Mouse (Mus musculus) embryonic stem cell, embryonic (primary cell): ENCODE results near the gene Enpp4.

ENCODE experiments used
- CTCF ChIA-PET, 4 experiments: fragments of 300-600 bp in 2 of 4; fragments of 350-600 bp in 2 of 4; sonication (Branson Sonifier 250); formaldehyde crosslinking; loops; one replicate each; lab custom pipeline; 2022; ENCODE audit warnings: inconsistent platforms in 2 of 4; lab: Charles Lee
- POLR2A ChIA-PET, 4 experiments: fragments of 300-600 bp in 2 of 4; fragments of 350-600 bp in 2 of 4; sonication (Branson Sonifier 250); formaldehyde crosslinking; loops; one replicate each; lab custom pipeline; 2022; ENCODE audit warnings: antibody characterized with exemption in 4 of 4, inconsistent platforms in 1 of 4; lab: Charles Lee

The Enpp4 gene

GRCm38 (mm10) chr17:44105287-44106138, at the start of gene Enpp4:
Enpp4 (minus strand) TSS chr17:44105809.
- CTCF ChIA-PET: interaction anchor here in 3 of 4 experiments (0.5 to 0.9 kb wide), 5 partner anchors 11 to 502 kb away, joined by 3 to 7 read pairs (median 4); no protein-coding TSS in a partner anchor
- POLR2A ChIA-PET: interaction anchor here (0.5 to 2.8 kb wide), 18 partner anchors 9 to 371 kb away, joined by 3 to 9 read pairs (median 3); partner anchors contain the start of gene Enpp5 (in 2 of the 4)

- ChIA-PET POLR2A (no interaction called here), CTCF (interaction anchor here in 2 of 4 experiments (0.7 to 1.7 kb wide), 3 partner anchors 11 to 103 kb away, joined by 3 to 5 read pairs (median 5); no protein-coding TSS in a partner anchor)
Measured at GRCm38 (mm10) chr17:44155204-44155603, 49.6 kb upstream of the Enpp4 start.

- CTCF ChIA-PET: interaction anchor here (0.5 to 3.6 kb wide), 6 partner anchors 12 to 401 kb away, joined by 3 to 19 read pairs (median 4); no protein-coding TSS in a partner anchor
- POLR2A ChIA-PET: interaction anchor here in 1 of 4 experiments (0.6 kb wide), 2 partner anchors 98 to 127 kb away, joined by 3 read pairs; no protein-coding TSS in a partner anchor
Measured at GRCm38 (mm10) chr17:44153871-44154270, 48.3 kb upstream of the Enpp4 start.

GRCm38 (mm10) chr17:44151889-44152288, 46.3 kb upstream of the Enpp4 start:
- ChIA-PET POLR2A (interaction anchor here in 1 of 4 experiments (1.2 kb wide), 1 partner anchor 37 kb away, joined by 3 read pairs; no protein-coding TSS in a partner anchor), CTCF (interaction anchor here in 3 of 4 experiments (0.6 to 3.6 kb wide), 7 partner anchors 15 to 349 kb away, joined by 3 to 19 read pairs (median 5); no protein-coding TSS in a partner anchor)

- ChIA-PET POLR2A (no interaction called here), CTCF (interaction anchor here (0.8 to 3.6 kb wide), 5 partner anchors 14 to 108 kb away, joined by 3 to 19 read pairs (median 13); no protein-coding TSS in a partner anchor)
Measured at GRCm38 (mm10) chr17:44151130-44151529, 45.5 kb upstream of the Enpp4 start.

GRCm38 (mm10) chr17:44148109-44148846, 42.7 kb upstream of the Enpp4 start:
- CTCF ChIA-PET: interaction anchor here in 2 of 4 experiments (0.6 to 1.8 kb wide), 2 partner anchors 108 kb away, joined by 3 to 5 read pairs; no protein-coding TSS in a partner anchor
- POLR2A ChIA-PET: no interaction called here

GRCm38 (mm10) chr17:44145806-44146205, 40.2 kb upstream of the Enpp4 start:
- ChIA-PET CTCF (interaction anchor here in 1 of 4 experiments (0.5 kb wide), 1 partner anchor 376 kb away, joined by 24 read pairs; no protein-coding TSS in a partner anchor), POLR2A (no interaction called here)

GRCm38 (mm10) chr17:44136863-44137640, 31.4 kb upstream of the Enpp4 start:
- ChIA-PET POLR2A (no interaction called here), CTCF (no interaction called here)

- POLR2A ChIA-PET: no interaction called here
Measured at GRCm38 (mm10) chr17:44136018-44136417, 30.4 kb upstream of the Enpp4 start.

GRCm38 (mm10) chr17:44134545-44134944, 28.9 kb upstream of the Enpp4 start:
- ChIA-PET POLR2A (interaction anchor here in 1 of 4 experiments (0.5 kb wide), 1 partner anchor 146 kb away, joined by 4 read pairs; no protein-coding TSS in a partner anchor), CTCF (interaction anchor here in 2 of 4 experiments (0.5 to 1.1 kb wide), 4 partner anchors 8 to 674 kb away, joined by 3 to 6 read pairs (median 3); no protein-coding TSS in a partner anchor)

More at GRCm38 (mm10) chr17:44136018-44136417, 30.4 kb upstream of the Enpp4 start:
- CTCF ChIA-PET: no interaction called here

GRCm38 (mm10) chr17:44134106-44134505, 28.5 kb upstream of the Enpp4 start:
- POLR2A ChIA-PET: interaction anchor here in 1 of 4 experiments (0.5 kb wide), 1 partner anchor 147 kb away, joined by 4 read pairs; no protein-coding TSS in a partner anchor
- CTCF ChIA-PET: interaction anchor here in 2 of 4 experiments (0.5 to 1.4 kb wide), 5 partner anchors 9 to 673 kb away, joined by 3 to 6 read pairs (median 3); no protein-coding TSS in a partner anchor

- POLR2A ChIA-PET: interaction anchor here in 1 of 4 experiments (0.7 kb wide), 1 partner anchor 439 kb away, joined by 3 read pairs; no protein-coding TSS in a partner anchor
- CTCF ChIA-PET: interaction anchor here in 3 of 4 experiments (0.6 to 1.6 kb wide), 8 partner anchors 45 to 1253 kb away, joined by 3 to 5 read pairs (median 3); partner anchors contain the start of gene Enpp5 (in 1 of the 3)
Measured at GRCm38 (mm10) chr17:44130429-44130828, 24.8 kb upstream of the Enpp4 start.

- POLR2A ChIA-PET: interaction anchor here in 1 of 4 experiments (0.9 to 1.1 kb wide), 2 partner anchors 23 to 50 kb away, joined by 3 read pairs; partner anchors contain the start of gene Enpp5
- CTCF ChIA-PET: interaction anchor here in 3 of 4 experiments (0.5 to 1.4 kb wide), 9 partner anchors 13 to 521 kb away, joined by 3 to 6 read pairs (median 3); partner anchors contain the start of gene Enpp5 (in 1 of the 3)
Measured at GRCm38 (mm10) chr17:44129092-44129750, 23.6 kb upstream of the Enpp4 start.

GRCm38 (mm10) chr17:44121366-44122100, 15.9 kb upstream of the Enpp4 start:
- ChIA-PET POLR2A (interaction anchor here in 2 of 4 experiments (0.7 to 1.5 kb wide), 3 partner anchors 16 to 39 kb away, joined by 3 to 7 read pairs (median 6); partner anchors contain the start of gene Enpp4 (in 1 of the 2)), CTCF (no interaction called here)

GRCm38 (mm10) chr17:44118231-44118630, 12.6 kb upstream of the Enpp4 start:
- ChIA-PET CTCF (interaction anchor here in 1 of 4 experiments (0.6 kb wide), 1 partner anchor 789 kb away, joined by 3 read pairs; no protein-coding TSS in a partner anchor), POLR2A (interaction anchor here (0.5 to 1.8 kb wide), 4 partner anchors 11 to 165 kb away, joined by 3 to 9 read pairs (median 4); partner anchors contain the start of gene Enpp4 (in 1 of the 4))
